Mouse (Mus musculus): ENCODE results near the gene Rps18.
"Not testable (repeated sequence)": the region's sequence is repeated elsewhere in the genome, so short reads cannot be mapped to it uniquely, and the experiment has no call there.

Rps18 gene

DNA sequence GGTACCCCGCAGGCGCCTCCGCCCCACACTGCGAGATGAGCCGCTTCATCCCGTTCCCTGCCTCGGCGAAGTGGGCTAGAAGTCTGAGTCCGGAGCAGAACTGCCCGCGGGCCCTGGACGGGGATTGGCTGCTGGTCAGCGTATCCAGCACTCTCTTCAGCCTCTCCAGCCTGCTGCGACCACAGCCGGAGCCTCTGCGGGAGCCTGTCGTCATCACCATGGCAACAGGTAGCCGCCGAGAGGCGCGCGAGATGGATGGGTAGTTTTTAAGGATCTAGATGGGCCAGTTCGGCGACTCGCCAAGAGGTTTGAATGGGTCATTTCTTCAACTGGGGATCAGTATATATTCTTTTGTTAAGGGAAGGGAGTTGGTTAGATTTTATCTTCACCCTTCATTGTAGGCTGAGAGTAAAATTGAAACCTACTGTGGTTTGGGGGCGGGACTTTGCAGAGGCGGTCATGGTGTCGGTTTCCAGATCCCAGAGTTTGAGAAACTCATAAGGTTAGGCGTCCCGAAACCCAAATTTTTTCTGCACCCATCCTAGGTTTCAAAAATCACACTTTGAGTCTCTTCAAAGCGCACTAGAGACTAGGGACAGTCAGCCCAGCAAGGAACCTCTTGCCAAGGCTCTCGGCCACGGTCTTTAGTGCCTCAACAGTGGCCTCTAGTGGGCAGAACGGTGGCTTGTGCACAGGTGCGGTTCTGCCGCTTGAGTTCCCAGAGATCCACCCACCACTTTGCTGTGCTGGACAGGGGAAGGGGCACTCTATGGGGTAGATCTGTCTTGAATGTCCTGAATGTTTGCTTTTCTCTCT, 35.3 kb downstream of the Rps18 start:
- peak; percentile 89 to 90 for DNase-seq

DNA sequence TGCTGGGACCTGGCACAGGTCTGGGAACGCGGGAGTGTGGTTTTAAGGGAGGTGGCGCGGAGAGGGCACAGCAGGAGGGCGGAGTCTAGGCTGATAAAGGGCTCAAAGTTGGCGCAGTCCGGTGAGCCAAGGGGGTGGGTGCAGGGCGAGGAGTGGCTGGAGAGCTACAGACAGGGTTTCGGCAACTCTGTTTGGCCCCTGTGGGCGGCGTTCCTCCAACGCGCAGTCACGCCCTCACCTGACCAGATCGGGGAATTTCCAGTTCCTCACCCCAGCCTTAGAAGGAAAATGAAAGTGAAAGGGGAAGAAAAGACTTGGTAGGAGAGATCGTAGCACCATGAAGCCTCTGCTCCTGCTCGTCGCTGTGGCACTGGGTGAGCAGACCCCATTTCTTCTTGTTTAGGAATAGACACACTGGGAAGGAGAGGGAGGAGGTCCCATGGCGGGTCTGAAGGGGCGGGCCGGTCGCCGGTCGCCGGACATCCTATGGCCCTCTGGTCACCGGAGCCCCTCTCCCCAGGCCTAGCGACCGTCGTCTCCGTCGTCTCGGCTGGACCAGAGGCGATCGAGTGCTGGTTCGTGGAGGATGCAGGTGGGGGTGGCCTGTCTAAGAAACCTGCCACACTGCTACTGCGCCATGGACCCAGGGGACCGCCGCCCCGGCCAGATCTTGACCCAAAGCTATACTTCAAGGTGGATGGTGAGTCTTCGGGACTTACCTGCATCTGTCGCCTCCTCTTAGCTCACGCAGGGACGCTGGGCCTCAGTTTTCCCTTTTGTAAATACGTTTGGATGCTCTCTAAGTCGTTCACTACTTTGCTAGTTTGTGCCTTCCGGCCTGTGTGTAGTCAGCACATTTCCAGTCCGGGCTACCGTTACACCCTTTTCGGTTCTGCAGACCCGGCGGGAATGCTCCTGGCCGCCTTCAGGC, 36.2 kb downstream of the Rps18 start:
- DNase-seq = peak; percentile 91 to 94

DNA sequence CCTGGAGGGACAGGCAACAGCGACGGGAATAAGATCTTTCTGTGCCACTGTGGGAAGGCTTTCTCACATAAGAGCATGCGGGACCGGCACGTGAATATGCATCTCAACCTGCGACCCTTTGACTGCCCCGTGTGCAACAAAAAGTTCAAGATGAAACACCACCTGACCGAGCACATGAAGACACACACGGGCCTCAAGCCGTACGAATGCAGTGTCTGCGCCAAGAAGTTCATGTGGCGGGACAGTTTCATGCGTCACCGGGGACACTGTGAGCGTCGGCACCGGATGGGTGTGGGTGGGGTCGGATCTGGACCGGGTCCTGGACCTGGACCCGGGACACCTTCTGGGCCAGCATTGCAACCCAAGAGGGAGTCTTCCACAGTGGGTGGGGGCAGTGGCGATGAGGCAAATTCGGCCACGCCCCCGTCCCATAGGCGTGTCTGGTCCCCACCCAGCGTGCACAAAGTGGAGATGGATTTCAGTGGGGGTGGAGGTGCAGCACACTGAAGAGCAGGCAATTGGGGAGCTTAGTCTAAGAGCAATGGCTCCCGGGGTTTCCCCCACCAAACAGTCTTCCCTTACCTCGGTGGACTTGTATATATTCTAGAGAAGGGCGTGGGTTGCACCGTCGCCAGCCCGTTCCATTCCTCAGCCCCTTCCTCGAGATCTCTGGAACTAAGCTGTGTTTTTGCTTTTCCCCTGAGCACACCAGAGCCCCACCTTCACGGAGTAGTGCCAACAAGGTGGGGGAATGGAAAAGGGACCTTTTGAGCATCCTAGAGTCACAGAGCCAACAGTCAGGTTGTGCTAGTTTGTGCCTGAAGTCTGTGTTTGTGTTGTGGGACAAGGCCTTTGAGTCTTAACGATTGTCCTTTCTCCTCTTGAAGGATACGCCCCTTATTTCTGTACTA, 37.3 kb downstream of the Rps18 start:
- DNase-seq = peak; percentile 43 to 52

DNA sequence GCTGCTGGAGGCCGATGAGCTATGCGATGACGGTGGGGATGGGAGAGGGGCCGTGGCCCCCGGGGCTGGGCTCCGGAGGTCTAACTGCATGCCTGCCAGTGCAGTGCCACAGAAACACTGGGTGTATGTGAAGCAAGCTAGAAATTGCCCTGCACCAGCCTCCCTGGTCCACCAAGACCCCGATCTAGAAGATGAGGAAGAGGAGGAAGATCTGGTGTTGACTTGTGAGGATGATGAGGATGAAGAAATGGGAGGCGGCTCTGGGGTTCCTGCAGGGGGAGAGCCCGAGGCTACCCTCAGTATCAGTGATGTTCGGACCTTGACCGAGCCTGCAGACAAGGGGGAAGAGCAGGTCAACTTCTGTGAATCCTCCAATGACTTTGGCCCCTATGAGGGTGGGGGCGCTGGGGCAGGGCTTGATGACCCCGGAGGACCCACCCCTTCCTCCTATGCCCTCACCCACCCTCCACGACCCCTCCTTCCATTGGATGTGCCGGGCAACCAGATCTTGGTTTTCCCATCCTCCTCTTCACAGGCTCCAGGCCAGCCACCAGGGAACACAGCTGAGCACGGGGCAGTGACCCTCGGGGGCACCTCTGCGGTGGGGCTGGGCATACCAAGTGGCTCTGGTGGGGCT, 38.0 kb downstream of the Rps18 start:
- DNase-seq = no peak

DNA sequence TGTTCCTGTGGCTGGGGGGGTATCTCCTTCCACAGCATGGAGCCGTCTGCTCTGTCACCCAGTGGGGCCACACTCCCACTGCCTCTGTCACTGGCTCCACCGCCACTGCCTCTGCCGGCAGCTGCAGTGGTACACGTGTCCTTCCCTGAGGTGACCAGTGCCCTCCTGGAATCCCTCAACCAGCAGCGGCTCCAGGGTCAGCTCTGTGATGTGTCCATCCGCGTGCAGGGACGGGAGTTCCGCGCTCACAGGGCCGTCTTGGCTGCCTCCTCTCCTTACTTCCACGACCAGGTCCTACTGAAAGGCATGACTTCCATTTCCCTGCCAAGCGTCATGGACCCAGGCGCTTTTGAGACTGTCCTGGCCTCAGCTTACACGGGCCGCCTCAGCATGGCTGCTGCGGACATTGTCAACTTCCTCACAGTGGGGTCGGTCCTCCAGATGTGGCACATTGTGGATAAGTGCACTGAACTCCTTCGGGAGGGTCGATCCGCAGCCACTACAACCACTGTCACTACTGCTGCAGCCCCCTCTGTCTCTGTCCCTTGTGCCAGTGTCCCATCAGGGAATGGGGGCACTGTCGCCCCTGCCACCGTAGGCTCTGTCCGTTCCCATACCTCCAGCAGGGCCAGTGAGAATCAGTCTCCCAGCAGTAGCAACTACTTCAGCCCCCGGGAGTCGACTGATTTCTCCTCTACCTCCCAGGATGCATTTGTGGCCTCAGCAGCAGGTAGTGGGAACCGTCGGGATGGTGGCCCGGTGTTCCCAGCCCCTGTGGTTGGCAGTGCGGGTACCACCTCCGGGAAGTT, 38.8 kb downstream of the Rps18 start:
- DNase-seq = peak in 1 of 2 experiments; percentile 27

DNA sequence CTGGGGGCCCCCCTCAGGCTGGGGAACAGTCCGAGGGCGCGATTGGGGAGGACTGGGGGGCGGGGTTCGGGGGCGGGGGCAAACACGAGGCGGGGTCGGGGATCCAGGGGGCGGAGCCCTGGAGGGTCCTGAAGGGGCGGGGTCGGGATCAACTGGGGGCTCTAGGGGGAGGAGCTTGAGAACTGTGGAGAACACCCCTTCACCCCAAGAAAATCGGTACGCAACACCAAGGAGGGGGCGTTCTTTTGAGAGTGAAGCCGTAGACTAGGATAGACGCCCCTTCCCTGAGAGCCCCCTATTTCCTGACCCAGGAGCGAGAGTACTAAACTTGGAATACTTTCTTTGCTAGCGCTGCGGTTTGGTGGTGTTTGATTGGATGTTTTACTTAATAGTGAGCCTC, 39.5 kb downstream of the Rps18 start:
- DNase-seq = no peak

DNA sequence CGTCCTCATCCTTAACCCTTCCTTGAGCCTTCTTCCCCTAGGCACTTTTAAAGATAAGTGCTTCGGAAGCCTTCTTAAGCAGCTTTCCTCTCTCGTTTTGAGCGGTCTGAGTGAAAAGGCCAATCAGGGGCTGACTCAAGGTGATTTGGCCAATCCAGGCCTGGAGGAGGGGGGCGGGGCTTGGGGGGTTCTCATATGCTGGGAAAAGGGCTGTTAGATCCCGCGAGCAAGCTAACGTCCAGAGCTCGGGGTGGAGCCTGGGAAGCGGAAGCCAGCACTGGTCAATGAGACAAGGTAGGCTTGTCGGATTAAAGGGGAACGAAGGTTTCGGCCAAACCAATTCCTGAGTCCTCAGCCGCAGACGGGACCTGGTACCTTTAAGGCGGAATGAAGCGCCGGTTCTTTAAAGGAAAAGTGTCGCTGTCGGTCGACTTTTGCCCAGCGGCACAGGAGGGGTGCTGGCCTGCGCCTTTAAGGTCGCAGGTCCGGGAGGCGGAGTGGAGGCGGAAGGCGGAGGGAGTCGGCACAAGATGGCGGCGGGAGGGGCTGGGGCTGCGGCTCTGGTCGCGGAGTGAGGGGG, 40.0 kb downstream of the Rps18 start, which contains the start of the genes Tapbp and Zbtb22:
Tapbp (plus strand) TSS at position 229 of the 580 bp plus-strand sequence.
Zbtb22 (plus strand) TSS at position 234 of the 580 bp plus-strand sequence.
- peak; percentile 97 to 98 for DNase-seq

DNA sequence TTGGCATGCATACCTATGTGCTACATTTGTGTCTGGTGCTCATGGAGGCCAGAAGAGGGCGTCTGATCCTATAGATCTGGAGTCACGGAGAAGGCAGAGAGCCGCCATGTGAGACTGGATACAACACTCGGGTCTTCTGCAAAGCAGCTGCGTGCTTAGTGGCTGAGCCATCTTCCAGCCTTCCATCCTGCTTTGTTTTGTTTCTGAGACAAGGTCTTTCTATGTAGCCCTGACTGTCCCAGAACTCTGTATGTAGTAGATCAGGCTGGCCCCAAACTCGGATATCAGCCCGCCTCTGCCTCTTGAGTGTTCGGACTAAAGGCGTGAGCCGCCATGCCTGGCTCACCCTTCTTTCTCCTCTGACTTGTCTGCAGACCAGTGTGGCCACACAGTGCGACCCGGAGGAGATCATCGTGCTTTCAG, 40.8 kb downstream of the Rps18 start:
- no peak for DNase-seq

DNA sequence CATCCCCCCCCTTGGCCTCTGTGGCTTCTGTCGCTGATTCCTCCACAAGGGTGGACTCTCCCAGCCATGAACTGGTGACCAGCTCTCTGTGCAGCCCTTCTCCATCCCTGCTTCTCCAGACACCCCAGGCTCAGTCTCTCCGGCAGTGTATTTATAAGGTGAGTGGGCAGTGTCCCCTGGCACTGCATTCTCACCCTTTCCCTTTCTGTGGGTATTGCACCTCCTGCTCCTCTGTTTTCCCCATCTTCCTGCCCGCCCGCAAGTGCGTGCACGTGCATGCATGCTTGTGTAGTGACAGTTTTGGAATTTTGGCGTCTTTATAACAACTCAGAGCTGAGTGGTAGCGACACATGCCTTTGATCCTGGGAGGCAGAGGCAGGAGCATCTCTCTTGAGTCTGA, 41.9 kb downstream of the Rps18 start:
- DNase-seq = no peak

DNA sequence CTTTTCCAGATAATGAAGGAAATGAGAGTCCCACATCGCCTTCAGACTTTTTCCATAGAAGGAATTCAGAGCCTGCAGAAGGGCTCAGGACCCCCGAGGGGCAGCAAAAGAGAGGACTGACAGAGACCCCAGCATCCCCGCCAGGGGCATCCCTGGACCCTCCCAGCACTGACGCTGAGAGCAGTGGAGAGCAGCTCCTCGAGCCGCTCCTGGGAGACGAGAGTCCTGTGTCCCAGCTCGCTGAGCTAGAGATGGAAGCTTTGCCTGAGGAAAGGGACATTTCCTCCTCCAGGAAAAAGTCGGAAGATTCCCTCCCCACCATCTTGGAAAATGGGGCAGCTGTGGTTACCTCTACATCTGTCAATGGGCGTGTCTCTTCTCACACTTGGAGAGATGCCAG, 42.5 kb downstream of the Rps18 start:
- DNase-seq = no peak

DNA sequence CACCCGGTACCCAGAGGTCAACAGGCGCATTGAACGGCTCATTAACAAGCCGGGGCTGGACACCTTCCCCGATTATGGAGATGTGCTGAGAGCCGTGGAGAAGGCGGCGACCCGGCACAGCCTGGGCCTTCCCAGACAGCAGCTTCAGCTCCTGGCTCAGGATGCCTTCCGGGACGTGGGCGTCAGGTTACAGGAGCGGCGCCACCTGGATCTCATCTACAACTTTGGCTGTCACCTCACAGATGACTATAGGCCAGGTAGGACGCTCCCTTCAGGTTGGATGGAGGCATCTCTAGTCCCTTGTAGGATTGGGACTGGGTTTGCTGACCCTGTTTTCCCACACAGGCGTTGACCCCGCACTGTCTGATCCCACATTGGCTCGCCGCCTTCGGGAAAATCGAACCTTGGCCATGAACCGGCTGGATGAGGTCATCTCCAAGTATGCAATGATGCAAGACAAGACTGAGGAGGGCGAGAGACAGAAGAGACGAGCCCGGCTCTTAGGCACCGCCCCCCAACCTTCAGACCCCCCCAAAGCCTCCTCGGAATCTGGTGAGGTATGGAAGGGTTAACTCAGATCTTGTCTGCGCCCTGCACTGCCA, 43.9 kb downstream of the Rps18 start:
- no peak for DNase-seq

DNA sequence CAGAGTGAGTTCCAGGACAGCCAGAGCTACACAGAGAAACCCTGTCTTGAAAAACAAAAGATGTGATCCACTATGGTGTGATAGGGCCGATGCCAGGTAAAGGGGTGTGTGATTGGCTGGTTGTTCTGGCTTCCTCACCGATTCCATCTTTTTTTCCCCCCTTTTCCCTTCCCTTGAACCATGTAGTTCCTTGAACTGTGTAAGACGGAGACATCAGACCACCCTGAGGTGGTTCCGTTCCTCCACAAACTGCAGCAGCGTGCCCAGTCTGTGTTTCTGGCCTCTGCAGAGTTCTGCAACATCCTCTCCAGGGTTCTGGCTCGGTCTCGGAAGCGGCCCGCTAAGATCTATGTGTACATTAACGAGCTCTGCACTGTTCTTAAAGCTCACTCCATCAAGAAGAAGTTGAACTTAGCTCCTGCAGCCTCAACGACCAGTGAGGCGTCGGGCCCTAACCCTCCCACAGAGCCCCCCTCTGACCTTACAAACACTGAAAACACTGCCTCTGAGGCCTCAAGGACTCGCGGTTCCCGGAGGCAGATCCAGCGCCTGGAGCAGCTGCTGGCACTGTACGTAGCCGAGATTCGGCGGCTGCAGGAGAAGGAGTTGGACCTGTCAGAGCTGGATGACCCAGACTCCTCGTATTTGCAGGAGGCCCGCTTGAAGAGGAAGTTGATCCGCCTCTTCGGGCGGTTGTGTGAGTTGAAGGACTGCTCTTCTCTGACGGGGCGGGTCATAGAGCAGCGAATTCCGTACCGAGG, 44.6 kb downstream of the Rps18 start:
- no peak for DNase-seq

DNA sequence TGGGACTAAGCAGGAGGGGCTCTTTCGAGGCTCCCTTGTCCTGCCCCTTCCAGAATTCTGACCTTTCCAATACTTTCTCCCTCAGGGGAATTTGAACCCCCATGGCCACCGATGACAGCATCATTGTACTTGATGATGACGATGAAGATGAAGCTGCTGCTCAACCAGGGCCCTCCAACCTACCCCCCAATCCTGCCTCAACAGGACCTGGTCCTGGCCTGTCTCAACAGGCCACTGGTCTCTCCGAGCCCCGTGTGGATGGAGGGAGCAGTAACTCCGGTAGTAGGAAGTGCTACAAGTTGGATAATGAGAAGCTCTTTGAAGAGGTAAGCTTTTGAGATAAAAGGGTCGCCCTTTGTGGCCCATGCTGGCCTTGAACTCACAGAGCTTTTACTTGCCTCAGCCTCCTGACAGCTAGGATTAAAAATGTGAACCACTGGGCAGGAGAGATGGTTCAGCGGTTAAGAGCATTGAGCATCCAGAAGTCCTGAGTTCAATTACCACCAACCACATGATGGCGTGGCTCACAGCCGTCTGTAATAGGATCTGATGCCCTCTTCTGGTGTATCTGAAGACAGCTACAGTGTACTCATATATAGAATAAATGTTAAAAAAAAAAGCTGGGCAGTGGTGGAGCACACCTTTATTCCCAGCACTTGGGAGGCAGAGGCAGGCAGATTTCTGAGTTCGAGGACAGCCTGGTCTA, 45.3 kb downstream of the Rps18 start:
- DNase-seq = no peak

DNA sequence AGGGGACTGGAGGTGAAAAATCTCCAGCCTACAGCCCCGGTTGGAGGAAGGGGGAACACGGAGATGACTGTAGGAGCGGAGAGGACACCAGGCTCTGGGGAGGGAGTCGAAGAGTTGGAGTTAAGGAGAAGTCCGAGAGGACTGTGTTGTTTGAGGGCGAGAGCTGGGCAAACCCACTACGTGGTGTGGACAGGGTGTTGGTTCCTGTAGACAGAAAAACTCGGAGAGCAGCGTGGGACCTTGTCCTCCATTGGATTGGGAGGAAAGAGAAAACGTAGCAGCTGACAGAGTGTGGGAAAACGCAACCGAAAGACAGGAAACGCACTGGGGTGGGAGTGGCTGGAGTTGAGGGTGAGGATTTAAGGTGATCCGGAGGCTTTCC, 45.9 kb downstream of the Rps18 start:
- peak; percentile 62 to 68 for DNase-seq

DNA sequence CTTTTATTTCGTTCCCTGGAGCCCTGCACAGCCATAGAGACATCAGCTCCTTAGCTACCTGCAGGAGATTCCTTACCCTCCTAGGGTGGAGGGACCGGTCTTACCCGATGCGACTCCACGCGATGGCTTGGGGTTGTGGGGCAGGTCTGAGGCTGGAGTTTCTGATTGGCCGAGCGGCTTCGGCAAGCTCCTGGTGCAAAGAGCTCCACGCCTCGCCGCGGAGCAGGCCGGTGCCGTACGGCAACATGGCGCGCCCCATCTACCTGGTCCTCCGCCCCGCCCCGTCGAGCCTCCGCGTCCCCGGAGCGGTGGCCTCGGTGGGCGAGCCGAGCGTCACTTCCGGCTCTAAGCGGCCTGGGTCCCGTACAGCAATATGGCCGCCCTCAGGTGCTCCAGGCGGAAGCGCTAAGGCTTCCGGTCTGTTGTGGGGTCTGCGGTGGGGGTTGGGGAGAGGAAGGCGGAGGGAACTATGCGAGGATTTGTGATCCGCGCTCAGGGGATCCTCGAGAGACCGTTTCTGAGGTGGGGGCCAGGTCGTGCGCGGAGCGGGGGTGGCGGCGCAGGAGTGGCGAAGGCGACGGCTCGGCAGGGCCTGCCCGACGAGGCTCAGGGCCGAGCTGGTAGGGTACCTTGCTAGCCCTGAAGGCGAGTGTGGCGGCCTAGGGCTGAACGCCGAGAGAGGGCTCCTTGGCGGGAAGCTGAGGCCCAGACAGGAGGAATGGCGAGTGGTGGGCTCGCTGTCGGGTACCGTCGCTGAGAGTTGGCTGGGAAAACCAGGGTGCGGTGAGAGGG, 46.5 kb downstream of the Rps18 start, which contains the start of gene Daxx:
Daxx (plus strand) TSS at position 338 of the 792 bp plus-strand sequence.
- DNase-seq = peak; percentile 99

DNA sequence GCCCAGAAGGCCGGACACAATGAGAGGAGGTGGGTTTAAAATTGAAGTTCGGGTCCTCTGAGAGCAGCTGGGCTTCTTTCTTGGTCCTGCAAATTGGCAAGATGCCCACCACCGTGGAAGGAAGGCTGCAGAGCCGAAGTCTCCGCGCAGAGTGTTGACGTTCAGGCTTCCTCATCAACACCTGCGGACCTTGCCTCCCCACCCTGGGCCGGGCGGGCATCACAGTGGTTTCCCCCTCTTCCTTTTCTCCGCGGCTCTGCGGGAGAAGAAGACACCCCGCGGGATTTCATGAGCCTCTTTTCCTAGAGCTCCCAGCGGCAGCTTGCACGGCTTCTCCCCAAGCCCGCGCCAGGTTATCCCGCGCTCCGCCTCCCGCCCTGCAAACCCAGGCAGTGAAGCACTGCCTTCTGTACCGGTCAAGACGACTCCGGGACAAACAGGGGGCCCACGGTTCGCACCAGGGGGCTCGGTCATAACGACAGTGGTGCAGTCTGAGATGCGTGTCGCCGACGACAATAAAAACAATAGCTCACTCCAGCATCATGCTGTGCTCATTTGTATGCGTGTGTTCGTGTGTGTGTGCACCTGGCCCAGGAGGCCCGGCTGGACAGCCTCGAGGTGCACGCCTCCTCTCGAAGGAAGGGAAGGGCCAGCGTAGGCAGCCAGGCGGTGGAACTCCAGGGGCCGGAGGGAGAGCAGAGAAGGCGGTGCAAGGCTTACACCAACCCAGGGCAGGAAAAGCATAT, 47.3 kb downstream of the Rps18 start:
- DNase-seq = peak; percentile 52 to 55

DNA sequence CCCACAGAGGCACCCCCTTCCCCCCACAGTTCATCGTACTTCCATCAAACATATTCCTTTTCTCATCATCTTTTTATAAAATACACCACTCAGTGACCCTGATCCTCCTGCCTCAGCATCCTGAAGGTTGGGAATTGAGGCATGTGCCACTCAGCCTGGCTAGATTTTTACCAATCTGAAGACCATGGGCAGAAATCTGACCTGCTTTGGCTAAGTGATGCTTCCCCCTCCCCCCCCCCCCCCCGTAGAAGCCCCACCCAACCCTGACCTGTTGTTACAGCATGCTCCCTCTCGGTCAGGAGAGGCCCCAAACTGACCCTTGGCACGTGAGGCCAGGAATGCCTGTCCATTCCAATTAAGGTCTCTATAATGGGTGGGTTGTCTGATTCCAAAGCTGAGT, 51.0 kb downstream of the Rps18 start, which contains the start of gene Platr17:
Platr17 (plus strand) TSS at position 301 of the 400 bp plus-strand sequence.
- DNase-seq = not testable (repeated sequence)
